Mouse (Mus musculus) ZHBTc4 (cell line): ENCODE results near the gene Jmjd8.
"Not testable (repeated sequence)": the region's sequence is repeated elsewhere in the genome, so short reads cannot be mapped to it uniquely, and the experiment has no call there.

Experiments used
- DNase-seq: peaks from one replicate; pipeline ENCODE4 v3.0.0-alpha.2; 2011; ENCODE audit warnings: low read depth, low spot score

The Jmjd8 gene

DNA sequence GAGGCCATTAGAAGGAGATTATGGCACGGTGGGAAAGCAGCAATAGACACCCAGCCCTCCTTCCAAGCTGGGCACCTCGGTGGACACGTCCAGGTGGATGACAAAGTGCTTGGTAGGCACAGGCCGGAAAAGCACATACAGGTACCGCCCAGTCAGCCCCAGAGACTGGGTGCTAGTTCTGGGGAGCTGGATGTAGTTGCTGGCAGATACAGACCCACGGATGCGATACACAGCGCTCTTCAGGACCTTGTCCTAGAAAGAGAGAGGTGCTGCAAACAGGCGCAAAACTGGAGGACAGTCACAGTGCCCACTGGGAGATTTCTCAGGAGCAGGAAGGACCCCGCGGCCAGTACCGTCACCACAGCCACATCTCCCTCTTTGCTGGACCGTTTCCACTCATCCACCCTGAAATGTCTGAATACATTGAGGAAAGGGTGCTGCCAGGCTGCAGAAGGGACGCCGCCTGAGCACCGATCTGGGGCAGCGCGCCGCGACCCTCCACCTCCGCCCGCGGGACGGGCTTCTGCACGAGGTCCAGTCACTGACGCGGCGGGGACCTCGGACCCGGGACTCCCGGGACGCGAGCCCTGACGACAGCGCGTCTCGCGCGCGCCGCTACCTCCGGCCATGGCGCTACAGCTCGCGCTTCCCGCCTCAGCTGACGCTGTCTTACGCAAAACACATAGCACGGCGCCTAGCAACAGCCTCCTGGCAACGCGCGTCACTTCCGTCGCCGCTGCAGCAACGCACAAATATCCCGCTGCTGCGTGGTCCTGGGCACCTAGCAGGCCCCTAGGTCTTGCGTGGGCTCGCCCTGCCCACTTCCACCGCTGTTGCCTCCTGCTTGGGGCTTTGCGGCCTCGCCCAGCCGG lies 32.4 kb downstream of the Jmjd8 start, which contains the start of gene Wdr90:
Wdr90 (minus strand) TSS at position 670 of the 872 bp plus-strand sequence.
- DNase-seq: peak; percentile 90

DNA sequence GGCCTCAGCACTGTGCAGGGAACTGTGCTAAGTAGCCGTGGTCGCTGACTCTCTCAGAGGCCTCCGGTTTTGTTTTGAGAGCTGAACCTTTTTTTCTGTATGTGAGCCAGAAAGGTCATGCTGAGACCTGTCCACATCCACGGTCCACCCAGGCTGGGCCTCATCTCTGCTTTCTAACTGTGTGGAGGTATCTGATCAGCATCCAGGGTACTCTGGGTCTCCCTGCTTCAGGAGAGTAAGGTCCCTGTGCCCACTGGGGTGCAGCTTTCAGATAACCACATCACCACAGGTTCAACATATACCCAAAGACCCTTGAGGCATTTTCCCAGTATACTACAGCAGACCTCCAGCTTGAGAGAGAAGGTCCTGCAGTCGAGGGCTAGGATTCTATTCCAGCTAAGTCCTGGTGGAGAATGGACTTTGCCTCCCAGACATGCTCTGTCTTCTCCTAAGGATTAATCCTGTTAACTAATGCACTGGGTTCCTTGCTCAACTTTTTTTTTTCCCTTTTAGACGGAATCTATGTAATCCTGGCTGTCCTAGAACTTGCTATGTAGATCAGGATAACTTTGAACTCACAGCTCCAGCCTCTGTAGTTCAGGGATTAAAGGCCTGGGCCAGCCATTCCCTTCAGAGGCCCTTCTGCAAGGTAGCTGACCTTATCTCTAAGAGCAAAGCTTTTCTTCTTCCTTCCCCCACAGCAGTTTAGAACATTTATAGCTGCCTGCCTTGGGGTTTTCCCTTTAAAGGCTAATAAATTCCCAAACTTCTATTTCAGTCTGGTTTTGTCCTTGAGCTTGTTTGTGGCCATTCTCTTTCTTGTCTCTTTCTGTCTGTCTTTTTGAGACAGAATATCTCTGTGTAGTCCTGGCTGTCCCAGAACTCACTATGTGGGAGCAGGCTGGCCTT lies 33.3 kb downstream of the Jmjd8 start:
- no peak for DNase-seq

DNA sequence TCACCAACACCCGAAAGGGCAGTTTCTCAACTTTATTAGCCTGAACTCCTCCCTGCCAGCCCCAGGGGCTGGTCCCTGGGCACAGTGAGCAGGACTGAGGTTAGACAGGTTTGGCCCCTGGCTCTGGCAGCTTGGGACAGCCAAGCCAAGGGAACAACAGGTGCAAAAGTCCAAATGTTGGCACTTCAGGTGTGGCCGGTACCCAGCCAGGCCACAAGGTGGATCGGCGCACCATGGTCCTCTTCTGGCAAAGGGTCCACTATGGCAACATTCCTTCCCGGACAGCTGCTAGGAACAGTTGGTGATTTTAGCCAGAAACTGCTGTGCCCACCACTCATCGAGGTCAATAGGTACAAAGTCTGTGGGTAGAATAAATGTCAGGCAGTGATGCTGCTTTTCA lies 35.0 kb downstream of the Jmjd8 start:
- no peak for DNase-seq

DNA sequence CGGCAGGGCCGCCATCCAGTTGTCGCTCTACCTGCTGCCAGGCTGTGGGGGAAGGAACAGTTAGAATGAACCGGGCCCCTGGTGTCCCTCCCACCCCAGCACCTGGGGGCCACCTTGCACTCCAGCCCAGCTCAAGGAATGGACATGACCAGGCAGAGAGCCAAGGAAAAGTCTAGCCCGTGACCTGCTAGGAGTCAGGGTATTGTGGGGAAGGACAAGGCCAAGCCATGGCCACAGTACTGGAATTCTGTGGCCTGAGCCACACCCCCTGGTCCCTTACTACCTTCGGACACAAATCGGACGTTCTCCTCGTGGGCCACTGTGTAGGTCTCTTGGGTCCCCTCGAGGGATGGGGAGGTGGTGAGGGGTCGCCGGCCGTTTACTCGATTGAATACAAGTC lies 35.6 kb downstream of the Jmjd8 start:
- no peak for DNase-seq

DNA sequence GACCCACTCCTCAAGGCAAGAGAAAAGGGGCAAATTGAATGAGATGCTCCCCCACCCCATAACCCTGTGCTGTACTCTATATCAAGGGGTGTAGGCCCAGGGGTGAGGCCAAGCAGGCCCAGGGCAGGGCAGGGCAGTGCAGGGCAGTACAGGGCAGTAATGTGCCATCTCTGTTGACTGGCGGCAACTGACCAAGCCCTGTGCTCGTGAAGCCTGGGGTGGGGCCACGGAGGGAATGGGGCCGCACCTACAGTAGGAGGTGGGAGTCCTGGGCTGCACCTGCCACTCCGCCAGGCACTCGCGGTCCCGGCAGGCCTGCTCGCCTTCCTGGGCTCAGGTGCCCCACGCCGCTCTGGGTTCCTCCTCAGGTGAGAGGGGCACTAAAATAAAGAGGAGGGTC lies 36.6 kb downstream of the Jmjd8 start:
- no peak for DNase-seq

DNA sequence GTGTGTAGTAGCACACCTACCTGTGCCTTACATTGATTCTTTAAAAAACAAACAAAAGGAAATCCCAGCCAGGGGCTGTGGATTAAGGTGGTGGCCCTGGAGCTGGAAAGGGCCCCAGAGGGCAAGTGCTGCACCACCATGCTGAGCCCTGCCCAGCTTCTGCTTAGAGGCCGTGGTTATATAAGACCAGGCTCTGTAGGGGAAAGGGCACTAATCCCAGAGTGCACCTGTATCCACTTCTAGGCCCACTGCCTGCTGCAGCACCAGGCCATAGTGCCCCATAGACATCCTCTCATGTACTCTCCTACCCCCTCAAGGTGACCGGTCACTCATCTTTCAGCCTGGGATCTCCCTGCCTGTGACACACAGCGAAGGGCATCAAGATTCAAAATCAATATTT lies 37.5 kb downstream of the Jmjd8 start:
- no peak for DNase-seq

DNA sequence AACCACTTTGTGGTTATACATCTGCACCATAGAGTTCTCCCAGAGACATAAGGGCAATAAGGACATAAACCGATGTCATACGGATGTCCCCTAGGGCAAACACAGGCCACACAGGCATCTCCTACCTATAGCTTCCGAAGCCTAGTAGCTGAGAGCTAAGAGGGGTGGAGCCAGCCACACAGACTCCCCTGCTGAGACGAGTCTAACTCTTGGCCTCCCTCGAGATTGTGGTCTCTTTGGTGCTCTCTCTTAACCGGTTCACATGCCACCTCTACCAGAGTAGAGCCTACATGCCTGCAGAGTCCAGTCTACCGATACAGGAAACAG lies 38.8 kb downstream of the Jmjd8 start:
- DNase-seq: peak; percentile 60

DNA sequence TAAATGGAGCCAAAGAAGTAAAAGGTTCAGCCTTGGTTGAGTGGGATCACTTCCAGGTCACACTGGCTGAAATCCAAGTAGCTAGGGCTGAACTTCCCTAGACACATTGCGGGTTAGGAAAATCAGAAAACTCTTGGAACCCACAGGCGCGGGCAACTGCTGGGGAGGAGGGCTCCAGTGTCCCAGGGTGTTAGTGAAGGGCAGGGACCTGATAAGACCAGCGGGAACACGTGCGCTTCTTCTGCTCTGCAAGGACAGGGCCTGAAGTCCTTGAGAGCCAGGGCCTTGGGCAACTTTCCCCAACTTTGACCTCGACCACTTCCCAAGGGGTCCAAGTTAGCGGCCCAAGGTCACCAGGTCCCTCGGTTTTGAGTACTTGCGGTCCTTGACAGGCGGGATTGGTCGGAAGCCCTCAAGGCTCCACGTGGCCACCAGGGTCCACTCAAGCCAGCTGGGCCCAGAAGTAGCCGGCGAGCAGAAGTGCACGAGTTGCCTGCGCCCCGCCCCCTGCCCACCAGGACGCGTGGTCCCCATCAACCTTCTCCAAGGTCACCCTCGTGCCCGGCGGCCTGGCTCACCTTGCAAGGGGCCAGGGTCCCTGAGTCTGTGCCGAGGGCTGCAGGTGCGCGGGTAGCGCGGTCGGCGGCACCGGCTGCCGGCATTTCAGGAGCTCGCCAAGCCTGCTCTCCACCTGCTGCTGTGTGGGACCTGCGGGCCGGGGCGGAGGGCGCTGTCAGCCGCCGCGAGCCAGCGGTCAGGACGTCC lies 39.4 kb downstream of the Jmjd8 start:
- peak; percentile 30 for DNase-seq

DNA sequence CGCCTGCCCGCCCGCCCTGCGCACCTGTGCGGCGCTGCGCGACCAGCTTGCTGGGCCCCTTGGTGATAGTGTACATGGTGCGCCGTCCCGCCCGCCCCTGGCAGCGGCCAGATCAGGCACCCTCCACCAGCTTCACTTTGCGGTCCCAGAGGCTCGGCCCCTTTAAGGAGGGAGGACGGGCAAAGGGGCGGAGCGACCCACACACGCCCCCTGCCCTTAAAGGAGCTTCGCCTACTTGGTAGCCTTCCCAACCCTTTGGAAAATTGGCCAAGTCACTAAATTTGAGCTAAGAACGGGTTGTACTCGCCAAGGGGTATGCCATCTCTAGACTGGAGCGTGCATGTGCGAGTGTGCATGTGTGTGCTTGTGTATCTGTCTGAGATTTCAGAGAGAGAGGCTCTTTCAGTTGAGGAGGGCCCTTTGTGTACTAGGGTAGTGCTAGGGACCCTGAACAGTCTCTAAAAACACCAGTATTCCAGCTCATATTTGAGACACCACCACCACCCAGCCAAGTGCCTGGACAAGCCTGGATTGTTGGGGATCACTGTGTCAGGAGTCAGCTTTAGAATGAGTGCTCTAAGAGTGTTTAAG lies 40.0 kb downstream of the Jmjd8 start, which contains the start of gene Mcrip2:
Mcrip2 (minus strand) TSS at position 164 of the 591 bp plus-strand sequence.
- peak; percentile 91 for DNase-seq

DNA sequence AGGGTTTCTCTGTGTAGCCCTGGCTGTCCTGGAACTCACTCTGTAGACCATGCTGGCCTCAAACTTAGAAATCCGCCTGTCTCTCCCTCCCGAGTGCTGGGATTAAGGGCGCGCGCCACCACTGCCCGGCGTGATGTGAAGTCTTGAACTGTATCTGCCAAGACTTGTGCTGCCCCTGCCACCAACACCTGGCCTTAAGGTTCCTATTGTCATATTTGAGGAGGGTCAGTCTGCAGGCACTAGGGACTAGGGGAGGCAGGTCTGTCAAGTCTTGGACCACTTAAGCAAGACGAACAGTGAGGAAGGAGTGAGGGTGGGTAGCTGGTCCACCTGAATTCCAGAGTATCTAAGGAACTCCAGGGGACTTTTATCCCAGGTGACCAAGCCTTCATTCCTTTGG lies 40.8 kb downstream of the Jmjd8 start:
- DNase-seq: no peak

DNA sequence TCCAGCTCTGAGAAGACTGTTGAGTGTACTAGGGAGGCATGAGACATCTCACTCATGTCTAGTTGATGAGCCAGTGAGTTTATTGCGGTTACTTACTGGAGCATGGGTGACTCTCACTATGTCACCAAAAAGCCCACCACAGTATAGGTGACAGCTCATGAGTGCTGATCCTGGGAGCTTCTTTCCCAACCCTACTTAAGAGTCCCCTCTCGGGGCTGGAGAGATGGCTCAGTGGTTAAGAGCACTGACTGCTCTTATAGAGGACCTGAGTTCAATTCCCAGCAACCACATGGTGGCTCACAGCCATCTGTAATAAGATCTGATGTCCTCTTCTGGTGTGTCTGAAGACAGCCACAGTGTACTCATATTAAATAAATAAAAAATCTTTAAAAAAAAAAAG lies 41.3 kb downstream of the Jmjd8 start:
- no peak for DNase-seq

DNA sequence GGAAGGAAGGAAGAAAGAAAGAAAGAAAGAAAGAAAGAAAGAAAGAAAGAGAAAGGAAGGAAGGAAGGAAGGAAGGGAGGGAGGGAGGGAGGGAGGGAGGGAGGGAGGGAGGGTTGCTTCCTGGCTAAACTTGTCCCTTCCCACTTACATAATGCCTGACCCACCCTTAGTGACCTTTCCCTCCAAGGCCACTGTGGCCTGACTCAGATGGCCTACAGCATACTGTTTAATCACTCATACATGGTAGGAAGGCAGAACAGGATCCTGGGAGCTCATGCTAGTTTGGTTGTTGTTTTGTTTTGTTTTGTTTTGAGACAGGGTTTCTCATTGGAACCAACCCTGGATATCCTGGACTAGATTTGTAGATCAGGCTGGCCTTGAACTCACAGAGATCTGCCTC lies 42.9 kb downstream of the Jmjd8 start:
- not testable (repeated sequence) for DNase-seq

DNA sequence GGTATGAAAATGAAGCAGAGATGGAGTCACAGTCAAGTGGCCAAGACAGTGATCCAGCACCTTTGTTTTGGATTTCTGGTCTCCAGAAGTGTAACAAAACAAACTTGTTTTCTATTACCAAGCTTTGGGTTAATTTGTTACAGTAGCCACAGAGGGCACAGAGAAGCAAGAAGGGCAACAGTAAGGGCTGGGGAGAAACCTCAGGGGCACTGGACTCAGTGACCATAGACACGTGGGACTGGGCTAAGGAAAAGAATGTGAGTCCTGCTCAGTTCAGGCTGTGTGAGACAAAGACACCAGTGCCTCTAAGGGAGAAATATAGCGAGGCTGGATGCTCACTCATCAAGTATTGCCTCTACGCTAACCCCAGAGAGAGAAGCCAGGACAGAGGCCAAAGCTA lies 44.0 kb downstream of the Jmjd8 start:
- no peak for DNase-seq

DNA sequence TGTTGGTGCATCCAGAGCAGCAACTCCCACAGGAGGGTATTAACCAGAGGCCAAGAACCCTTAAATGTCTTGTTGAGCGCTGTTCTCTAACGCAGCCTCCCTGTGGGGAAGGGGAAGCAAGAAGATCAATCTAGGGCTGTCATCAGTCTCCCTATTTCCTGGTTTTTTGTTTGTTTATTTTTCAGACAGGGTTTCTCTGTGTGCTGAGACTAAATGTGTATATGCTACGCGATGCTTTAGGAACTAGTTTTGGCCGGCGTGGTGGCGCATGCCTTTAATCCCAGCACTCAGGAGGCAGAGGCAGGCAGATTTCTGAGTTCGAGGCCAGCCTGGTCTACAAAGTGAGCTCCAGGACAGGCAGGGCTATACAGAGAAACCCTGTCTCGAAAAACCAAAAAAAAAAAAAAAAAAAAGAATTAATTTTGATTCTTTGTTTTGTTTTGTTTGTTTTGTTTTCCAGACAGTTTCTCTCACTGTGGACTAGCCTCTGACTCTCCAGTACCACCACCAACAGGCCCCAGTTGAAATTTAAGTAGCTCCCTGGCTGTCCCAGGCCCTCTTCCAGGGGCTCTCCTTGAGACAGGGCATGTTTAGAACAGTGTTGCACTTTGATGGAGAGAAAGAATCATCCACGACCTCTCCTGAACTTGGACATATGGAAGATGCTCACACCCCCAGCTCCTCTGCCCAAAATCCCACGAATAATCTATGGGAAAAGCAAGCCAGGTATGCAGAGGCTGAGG lies 44.9 kb downstream of the Jmjd8 start:
- no peak for DNase-seq

DNA sequence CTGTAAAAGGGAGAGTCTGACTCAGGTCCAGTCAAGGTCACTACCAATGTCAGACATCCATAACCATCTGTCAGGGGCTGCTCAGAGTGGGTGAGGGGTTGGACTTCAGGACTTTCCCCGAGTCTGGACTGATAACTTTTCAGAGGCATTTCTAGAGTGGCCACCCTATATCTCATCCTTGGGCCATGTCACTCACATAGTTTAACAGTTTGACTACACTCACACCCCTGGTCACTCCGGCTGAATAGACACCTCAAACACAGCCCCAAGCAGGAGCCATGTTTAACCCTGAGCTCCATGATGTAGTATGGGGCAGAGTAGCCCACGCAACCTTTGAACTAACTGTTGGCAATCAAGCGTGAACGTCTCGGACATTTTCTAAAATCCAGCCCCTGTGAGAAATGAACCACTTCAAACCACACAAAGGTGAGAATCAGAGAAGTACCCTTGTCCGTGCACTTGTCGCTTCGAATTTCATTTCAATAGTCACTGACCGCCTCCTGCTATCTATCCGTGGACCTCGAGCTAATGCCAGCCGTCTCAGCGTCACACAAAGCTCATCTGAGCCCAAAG lies 45.6 kb downstream of the Jmjd8 start:
- DNase-seq: no peak

DNA sequence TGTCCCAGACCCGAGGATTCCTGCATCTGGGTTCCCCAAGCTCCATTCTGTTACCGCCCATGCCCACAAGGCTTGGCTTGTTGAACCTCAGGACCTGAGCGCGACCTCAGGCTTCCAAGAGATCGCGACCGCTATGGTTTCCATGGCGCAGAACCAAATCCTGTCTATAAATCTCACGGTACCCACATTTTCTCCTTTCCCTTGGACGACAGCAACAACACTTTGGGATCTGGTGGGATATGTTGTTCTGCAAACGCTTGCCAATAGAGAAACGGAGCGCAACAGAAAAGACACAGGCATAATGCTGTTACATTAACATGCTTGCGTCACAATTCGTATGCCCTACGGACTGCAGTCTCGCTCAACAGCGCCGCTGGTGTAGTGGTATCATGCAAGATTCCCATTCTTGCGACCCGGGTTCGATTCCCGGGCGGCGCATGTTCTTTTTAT lies 46.1 kb downstream of the Jmjd8 start, which contains the start of gene Mettl26:
Mettl26 (plus strand) TSS at position 354 of the 450 bp plus-strand sequence.
- DNase-seq: peak; percentile 90

DNA sequence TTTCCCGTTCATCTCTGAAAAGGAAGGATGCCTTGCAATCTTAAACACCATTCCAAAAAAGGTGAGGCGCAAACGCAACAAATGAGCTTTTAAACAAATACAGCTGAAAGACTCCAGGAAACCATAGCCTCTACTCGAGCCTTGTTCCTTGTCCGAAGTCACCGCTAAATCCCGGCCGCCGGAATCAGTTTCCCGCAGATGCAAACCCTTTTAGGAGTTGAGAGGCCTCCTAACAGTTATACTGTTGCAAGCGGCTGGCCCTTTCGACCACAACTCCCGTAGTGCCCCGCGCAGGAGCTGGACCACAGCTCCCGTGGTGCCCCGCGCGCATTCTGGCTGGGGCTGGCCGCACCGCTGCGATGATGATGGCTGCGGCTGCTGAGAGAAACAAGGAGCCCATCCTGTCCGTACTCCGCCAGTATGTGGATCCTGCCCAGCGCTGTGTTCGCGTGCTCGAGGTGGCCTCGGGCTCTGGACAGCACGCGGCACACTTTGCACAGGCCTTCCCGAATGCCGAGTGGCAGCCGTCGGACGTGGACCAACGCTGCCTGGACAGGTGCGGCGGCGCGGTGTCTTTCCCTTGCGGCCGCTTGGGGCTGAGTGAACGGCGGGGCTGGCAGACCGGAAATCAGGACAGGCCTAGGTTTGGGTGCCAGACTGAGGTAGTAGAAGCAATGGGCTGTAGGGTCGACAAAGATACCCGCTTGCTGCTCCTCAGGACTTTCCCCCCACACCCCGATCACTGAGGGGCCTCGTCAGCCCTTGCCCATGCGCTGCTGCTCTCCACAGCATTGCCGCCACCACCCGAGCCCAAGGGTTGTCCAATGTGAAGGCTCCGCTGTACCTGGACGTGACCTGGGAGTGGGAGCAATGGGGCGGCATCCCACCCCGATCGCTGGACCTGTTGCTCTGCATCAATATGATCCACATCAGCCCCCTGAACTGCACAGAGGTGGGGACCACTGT lies 46.8 kb downstream of the Jmjd8 start:
- DNase-seq: peak; percentile 81

DNA sequence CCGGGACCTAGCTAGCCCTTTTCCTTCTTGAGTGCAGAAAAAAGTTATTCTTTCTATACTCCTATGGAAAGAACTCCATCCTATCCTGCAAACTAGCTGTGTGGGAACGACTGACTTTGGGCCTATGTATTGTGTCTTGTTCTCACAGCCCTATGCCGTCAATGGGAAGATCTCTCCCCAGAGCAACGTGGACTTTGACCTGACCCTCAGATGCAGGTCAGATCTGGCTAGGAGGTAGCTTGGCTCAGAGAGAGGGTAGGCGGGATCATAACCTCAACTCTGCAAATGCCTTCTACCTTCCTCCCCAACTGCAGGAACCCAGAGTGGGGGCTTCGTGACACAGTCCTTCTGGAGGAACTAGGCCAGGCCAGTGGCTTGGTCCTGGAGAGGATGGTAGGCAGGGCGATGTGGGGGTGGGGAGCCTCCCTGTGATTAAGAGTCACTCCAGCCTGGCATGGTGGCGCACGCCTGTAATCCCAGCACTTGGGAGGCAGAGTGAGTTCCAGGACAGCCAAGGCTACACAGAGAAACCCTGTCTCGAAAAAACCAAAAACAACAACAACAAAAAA lies 47.8 kb downstream of the Jmjd8 start:
- no peak for DNase-seq

DNA sequence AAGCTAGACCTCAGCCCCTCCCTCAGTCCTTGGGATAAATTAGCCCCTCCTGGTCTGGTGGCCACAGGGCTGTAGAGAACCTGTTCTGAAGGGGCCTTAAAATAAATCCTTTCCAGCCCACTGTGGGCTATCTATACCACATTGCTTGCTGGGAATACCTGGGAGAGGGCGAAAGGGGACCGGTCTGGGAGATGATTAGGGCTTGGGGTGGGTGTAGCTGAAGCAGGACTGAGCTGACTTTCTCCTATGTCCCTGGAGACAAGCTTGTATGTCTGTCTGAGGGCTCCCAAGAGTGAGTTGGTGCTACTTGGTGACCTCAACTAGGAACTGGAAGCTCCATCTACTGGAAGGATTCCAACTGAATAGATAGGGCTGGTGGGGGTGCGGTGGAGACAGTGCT lies 48.4 kb downstream of the Jmjd8 start:
- no peak for DNase-seq
